Mouse (Mus musculus): ENCODE results near the gene Pik3cd.
"Not testable (repeated sequence)": the region's sequence is repeated elsewhere in the genome, so short reads cannot be mapped to it uniquely, and the experiment has no call there.

Pik3cd gene

GRCm38 (mm10) chr4:149650493-149651193, 51.7 kb downstream of the Pik3cd start:
- DNase-seq (ENCODE audit: low read depth) = no peak

- no peak for DNase-seq (ENCODE audit: low read depth)
Observed at GRCm38 (mm10) chr4:149648031-149648805, 54.2 kb downstream of the Pik3cd start.

- no peak for DNase-seq (ENCODE audit: low read depth)
Observed at GRCm38 (mm10) chr4:149645761-149646160, 56.6 kb downstream of the Pik3cd start.

- no peak for DNase-seq (ENCODE audit: low read depth)
Observed at GRCm38 (mm10) chr4:149641956-149642355, 60.4 kb downstream of the Pik3cd start.

GRCm38 (mm10) chr4:149641400-149641799, 61.0 kb downstream of the Pik3cd start:
- no peak for DNase-seq (ENCODE audit: low read depth)

GRCm38 (mm10) chr4:149640831-149641230, 61.5 kb downstream of the Pik3cd start:
- no peak for DNase-seq (ENCODE audit: low read depth)

- no peak for DNase-seq (ENCODE audit: low read depth)
Observed at GRCm38 (mm10) chr4:149637942-149638341, 64.4 kb downstream of the Pik3cd start.

- no peak for DNase-seq (ENCODE audit: low read depth)
Observed at GRCm38 (mm10) chr4:149635915-149636415, 66.4 kb downstream of the Pik3cd start.

- no peak for DNase-seq (ENCODE audit: low read depth)
Observed at GRCm38 (mm10) chr4:149634966-149635365, 67.4 kb downstream of the Pik3cd start.

- no peak for DNase-seq (ENCODE audit: low read depth)
Observed at GRCm38 (mm10) chr4:149634157-149634556, 68.2 kb downstream of the Pik3cd start.

GRCm38 (mm10) chr4:149632670-149633307, 69.6 kb downstream of the Pik3cd start:
- DNase-seq (ENCODE audit: low read depth) = no peak

GRCm38 (mm10) chr4:149628810-149629209, 73.6 kb downstream of the Pik3cd start:
- DNase-seq (ENCODE audit: low read depth) = no peak

- DNase-seq (ENCODE audit: low read depth) = no peak
Observed at GRCm38 (mm10) chr4:149628372-149628771, 74.0 kb downstream of the Pik3cd start.

- DNase-seq (ENCODE audit: low read depth) = no peak
Observed at GRCm38 (mm10) chr4:149626809-149627208, 75.6 kb downstream of the Pik3cd start.

GRCm38 (mm10) chr4:149623711-149624110, 78.7 kb downstream of the Pik3cd start:
- no peak for DNase-seq (ENCODE audit: low read depth)

- no peak for DNase-seq (ENCODE audit: low read depth)
Observed at GRCm38 (mm10) chr4:149621286-149621685, 81.1 kb downstream of the Pik3cd start.

- no peak for DNase-seq (ENCODE audit: low read depth)
Observed at GRCm38 (mm10) chr4:149619988-149620387, 82.4 kb downstream of the Pik3cd start.

- DNase-seq (ENCODE audit: low read depth) = not testable (repeated sequence)
Observed at GRCm38 (mm10) chr4:149616999-149617398, 85.4 kb downstream of the Pik3cd start.

- no peak for DNase-seq (ENCODE audit: low read depth)
Observed at GRCm38 (mm10) chr4:149614869-149615268, 87.5 kb downstream of the Pik3cd start.

GRCm38 (mm10) chr4:149613497-149613896, 88.9 kb downstream of the Pik3cd start:
- not testable (repeated sequence) for DNase-seq (ENCODE audit: low read depth)

- DNase-seq (ENCODE audit: low read depth) = no peak
Observed at GRCm38 (mm10) chr4:149611376-149612044, 90.9 kb downstream of the Pik3cd start.
